Mouse (Mus musculus) hindbrain, embryonic 10.5 days (tissue): Measurements from ENCODE around the gene Zzef1. TPM values are rescaled to one million over a fixed set of nuclear protein-coding genes. Genes with fewer than 3 reads are reported as not detected.

Experiments used
- DNase-seq: peaks from one replicate; pipeline ENCODE4 v3.0.0-alpha.2; 2017; ENCODE audit warnings: low spot score
- H3K27ac ChIP-seq: fragments of 300-500 bp; sonication (generic); 2 replicates; pipeline ENCODE4 v1.5.1; 2016; ENCODE audit warnings: mild to moderate bottlenecking, moderate library complexity
- H3K27me3 ChIP-seq: fragments of 300-500 bp; sonication (generic); 2 replicates; pipeline ENCODE4 v1.6.1; 2016; ENCODE audit warnings: mild to moderate bottlenecking; ENCODE audit not compliant: poor library complexity, insufficient read depth, severe bottlenecking
- H3K36me3 ChIP-seq: fragments of 300-500 bp; sonication (generic); 2 replicates; pipeline ENCODE4 v1.6.1; 2016; ENCODE audit warnings: mild to moderate bottlenecking, moderate library complexity
- H3K4me1 ChIP-seq: fragments of 300-500 bp; sonication (generic); replicated peaks from 2 replicates; pipeline ENCODE4 v1.6.1; 2016; ENCODE audit warnings: mild to moderate bottlenecking
- H3K4me3 ChIP-seq: fragments of 300-500 bp; sonication (generic); 2 replicates; pipeline ENCODE4 v1.5.1; 2016; ENCODE audit warnings: mild to moderate bottlenecking, moderate library complexity
- H3K9me3 ChIP-seq: fragments of 300-500 bp; sonication (generic); 2 replicates; pipeline ENCODE4 v1.6.1; 2016; ENCODE audit warnings: mild to moderate bottlenecking, moderate library complexity
- WGBS: fragments of 180-500 bp; shearing (Covaris S2); methylation state at CpG from one replicate; pipeline ENCODE4 v1.1.7; 2016; 5-methylcytosine and 5-hydroxymethylcytosine counted together
- polyA plus RNA-seq: library from polyadenylated mRNA; unstranded; fragments of >200 nt; fragmentation: Nextera tagmentation; extraction: Ambion mirVana; gene quantifications from 2 replicates; pipeline ENCODE4 v1.2.1, GENCODE M21; 2016

Gene Zzef1
- polyA plus RNA-seq, 1 experiment from 2014 or later = 8.6 TPM

GRCm38 (mm10) chr11:72928516-72928915 lies 132.5 kb downstream of the Zzef1 start:
- DNase-seq = no peak

GRCm38 (mm10) chr11:72940208-72941143 lies 144.4 kb downstream of the Zzef1 start:
- no peaks in the 10 kb centered on the region for H3K36me3 ChIP-seq
- H3K27me3 ChIP-seq = peaks cover 13% of the 10 kb centered on the region; the same call in 1 of the 2 replicates
- WGBS = 32% methylated on average over 20 of the region's 20 CpGs
- H3K27ac ChIP-seq = peak overlapping the region; percentile 64
- H3K9me3 ChIP-seq = no peaks in the 10 kb centered on the region
- peaks cover 17% of the 10 kb centered on the region for H3K4me1 ChIP-seq
- H3K4me3 ChIP-seq = peak overlapping the region; percentile 41
- peak; percentile 61 for DNase-seq

More at GRCm38 (mm10) chr11:72928516-72928915, 132.5 kb downstream of the Zzef1 start:
- H3K27me3 ChIP-seq = no peaks in the 10 kb centered on the region
- no peaks in the 10 kb centered on the region for H3K9me3 ChIP-seq
- no peaks in the 10 kb centered on the region for H3K4me1 ChIP-seq
- H3K36me3 ChIP-seq = peaks cover 23% of the 10 kb centered on the region
- 69% methylated on average over 2 of the region's 2 CpGs for WGBS
- H3K4me3 ChIP-seq = no peak overlapping the region
- no peak overlapping the region for H3K27ac ChIP-seq

GRCm38 (mm10) chr11:72944996-72945793 lies 149.2 kb downstream of the Zzef1 start:
- 53% methylated on average over 7 of the region's 7 CpGs for WGBS
- no peaks in the 10 kb centered on the region for H3K36me3 ChIP-seq
- peak; percentile 51 for DNase-seq
- peak overlapping the region; percentile 56; the same call in 1 of the 2 replicates for H3K27ac ChIP-seq
- peaks cover 46% of the 10 kb centered on the region for H3K4me1 ChIP-seq
- peaks cover 5% of the 10 kb centered on the region for H3K9me3 ChIP-seq
- peaks cover 15% of the 10 kb centered on the region for H3K27me3 ChIP-seq
- H3K4me3 ChIP-seq = no peak overlapping the region

GRCm38 (mm10) chr11:72945875-72946559 lies 150.0 kb downstream of the Zzef1 start:
- peaks cover 49% of the 10 kb centered on the region for H3K4me1 ChIP-seq
- DNase-seq = no peak
- no peaks in the 10 kb centered on the region for H3K36me3 ChIP-seq
- WGBS = 62% methylated on average over 6 of the region's 6 CpGs
- peaks cover 8% of the 10 kb centered on the region for H3K9me3 ChIP-seq
- H3K4me3 ChIP-seq = no peak overlapping the region
- peaks cover 15% of the 10 kb centered on the region for H3K27me3 ChIP-seq
- peak overlapping the region; percentile 56; the same call in 1 of the 2 replicates for H3K27ac ChIP-seq

- peaks cover 8% of the 10 kb centered on the region for H3K9me3 ChIP-seq
- WGBS = 52% methylated on average over 6 of the region's 6 CpGs
- no peak overlapping the region for H3K4me3 ChIP-seq
- H3K27me3 ChIP-seq = peaks cover 15% of the 10 kb centered on the region
- peaks cover 55% of the 10 kb centered on the region for H3K4me1 ChIP-seq
- no peaks in the 10 kb centered on the region for H3K36me3 ChIP-seq
- no peak for DNase-seq
- H3K27ac ChIP-seq = peak overlapping the region; percentile 56; the same call in 1 of the 2 replicates
Measured at GRCm38 (mm10) chr11:72946560-72947119, 150.6 kb downstream of the Zzef1 start.

- H3K36me3 ChIP-seq = no peaks in the 10 kb centered on the region
- peaks cover 60% of the 10 kb centered on the region for H3K4me1 ChIP-seq
- peak; percentile 42 for DNase-seq
- H3K9me3 ChIP-seq = peaks cover 8% of the 10 kb centered on the region
- peaks cover 16% of the 10 kb centered on the region for H3K27me3 ChIP-seq
- H3K27ac ChIP-seq = peak overlapping the region; percentile 71; the same call in 1 of the 2 replicates
- WGBS = 45% methylated on average over 11 of the region's 11 CpGs
- no peak overlapping the region for H3K4me3 ChIP-seq
Measured at GRCm38 (mm10) chr11:72947840-72948239, 151.8 kb downstream of the Zzef1 start.

GRCm38 (mm10) chr11:72948254-72948653 lies 152.2 kb downstream of the Zzef1 start:
- 69% methylated on average over 7 of the region's 7 CpGs for WGBS
- Histone ChIP-seq H3K27ac (peak overlapping the region; percentile 71; the same call in 1 of the 2 replicates), H3K9me3 (peaks cover 8% of the 10 kb centered on the region), H3K4me1 (peaks cover 63% of the 10 kb centered on the region), H3K36me3 (no peaks in the 10 kb centered on the region), H3K27me3 (peaks cover 15% of the 10 kb centered on the region), H3K4me3 (no peak overlapping the region)
- no peak for DNase-seq

GRCm38 (mm10) chr11:72951137-72952000 lies 155.3 kb downstream of the Zzef1 start:
- Histone ChIP-seq H3K27me3 (peaks cover 15% of the 10 kb centered on the region), H3K4me3 (no peak overlapping the region), H3K4me1 (peaks cover 56% of the 10 kb centered on the region), H3K27ac (0 out of 2 replicates have a peak overlapping the region, but pooled peaks have one; percentile 23), H3K36me3 (no peaks in the 10 kb centered on the region), H3K9me3 (peaks cover 8% of the 10 kb centered on the region)
- WGBS = 64% methylated on average over 22 of the region's 22 CpGs
- DNase-seq = peak; percentile 37

- Histone ChIP-seq H3K4me3 (no peak overlapping the region), H3K9me3 (peaks cover 8% of the 10 kb centered on the region), H3K4me1 (peaks cover 47% of the 10 kb centered on the region), H3K27ac (no peak overlapping the region), H3K36me3 (no peaks in the 10 kb centered on the region), H3K27me3 (peaks cover 16% of the 10 kb centered on the region)
- 71% methylated on average over 3 of the region's 3 CpGs for WGBS
- no peak for DNase-seq
Measured at GRCm38 (mm10) chr11:72952226-72952625, 156.2 kb downstream of the Zzef1 start.

- H3K27me3 ChIP-seq = peaks cover 21% of the 10 kb centered on the region
- H3K27ac ChIP-seq = no peak overlapping the region
- H3K36me3 ChIP-seq = no peaks in the 10 kb centered on the region
- no peak for DNase-seq
- 91% methylated on average over 6 of the region's 6 CpGs for WGBS
- peaks cover 8% of the 10 kb centered on the region for H3K9me3 ChIP-seq
- peaks cover 42% of the 10 kb centered on the region for H3K4me1 ChIP-seq
- no peak overlapping the region for H3K4me3 ChIP-seq
Measured at GRCm38 (mm10) chr11:72952697-72953096, 156.7 kb downstream of the Zzef1 start.

- Histone ChIP-seq H3K9me3 (peaks cover 8% of the 10 kb centered on the region), H3K27ac (no peak overlapping the region), H3K36me3 (no peaks in the 10 kb centered on the region), H3K27me3 (peaks cover 25% of the 10 kb centered on the region), H3K4me3 (no peak overlapping the region), H3K4me1 (peaks cover 38% of the 10 kb centered on the region)
- WGBS = 68% methylated on average over 1 of the region's 1 CpGs
- no peak for DNase-seq
Measured at GRCm38 (mm10) chr11:72953116-72953439, 157.1 kb downstream of the Zzef1 start.
